Mouse (Mus musculus) bone marrow, adult 2 months (tissue): ENCODE data around the gene 1810009J06Rik. TPM values are rescaled to one million over a fixed set of nuclear protein-coding genes. Genes with fewer than 3 reads are reported as not detected.
"Not testable (repeated sequence)": the region's sequence is repeated elsewhere in the genome, so short reads cannot be mapped to it uniquely, and the experiment has no call there.

Source experiments
- H3K27ac ChIP-seq: fragments of 200-500 bp; 2 replicates; pipeline ENCODE4 v1.5.1; 2012; ENCODE audit warnings: low read depth, mild to moderate bottlenecking, control low read depth, inconsistent platforms, low read length; ENCODE audit not compliant: control insufficient read depth, poor library complexity, insufficient read depth
- H3K4me1 ChIP-seq: fragments of 200-500 bp; 2 replicates; pipeline ENCODE4 v1.6.1; 2011; ENCODE audit warnings: low read length; ENCODE audit not compliant: control insufficient read depth, insufficient read depth
- H3K4me3 ChIP-seq: fragments of 200-500 bp; replicated peaks from 2 replicates; pipeline ENCODE3; 2011; ENCODE audit warnings: mild to moderate bottlenecking, low read depth, low read length, control low read depth; ENCODE audit not compliant: control insufficient read depth
- CTCF ChIP-seq: fragments of 200-500 bp; IDR thresholded peaks from 2 replicates; pipeline ENCODE4 v1.5.1; 2011; ENCODE audit warnings: low read length, control low read depth; ENCODE audit not compliant: control insufficient read depth, insufficient read depth
- POLR2A ChIP-seq: fragments of 200-500 bp; IDR thresholded peaks from 2 replicates; pipeline ENCODE4 v1.6.1; 2011; ENCODE audit warnings: low read depth, mild to moderate bottlenecking, control low read depth, low read length, borderline replicate concordance; ENCODE audit not compliant: control insufficient read depth
- WGBS: fragments of 180-500 bp; shearing (Covaris S2); methylation state at CpG from one replicate; pipeline ENCODE4 v1.1.7; 2018; 5-methylcytosine and 5-hydroxymethylcytosine counted together
- polyA plus RNA-seq: library from polyadenylated mRNA; stranded (reverse); fragments of >200 nt; gene quantifications from 2 replicates; pipeline ENCODE4 v1.2.4, GENCODE M21; 2011; ENCODE audit warnings: low replicate concordance; ENCODE audit not compliant: missing spikeins, insufficient read depth, insufficient read length

Gene 1810009J06Rik
- polyA plus RNA-seq, result not detected in 2 replicates

GRCm38 (mm10) chr6:40964454-40964853, at the start of gene 1810009J06Rik:
Gene 1810009J06Rik, plus strand, starts transcription at chr6:40964754.
- WGBS, result 94% methylated on average over 2 of the region's 2 CpGs
- not testable (repeated sequence) for H3K4me1 ChIP-seq, H3K27ac ChIP-seq, H3K4me3 ChIP-seq

DNA sequence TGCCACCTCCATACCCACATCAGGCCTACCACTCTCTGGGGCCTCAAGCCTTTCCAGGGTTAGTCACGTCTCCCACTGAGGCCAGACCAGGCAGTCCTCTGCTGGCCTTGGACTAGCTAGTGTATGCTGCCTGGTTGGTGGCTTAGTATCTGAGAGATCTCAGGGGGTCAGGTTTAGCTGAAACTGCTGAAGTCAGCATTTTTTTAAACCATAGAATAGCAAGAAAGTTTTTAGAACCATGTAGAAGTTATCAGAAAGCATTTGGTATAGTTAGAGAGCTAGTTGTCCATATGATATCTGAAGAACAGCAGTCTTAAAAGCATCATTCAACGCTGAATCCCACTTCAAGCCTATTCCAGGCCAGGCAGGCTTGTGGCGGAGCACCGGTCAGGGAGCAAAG, 44.6 kb upstream of the 1810009J06Rik start:
- no peak overlapping the region for H3K4me3 ChIP-seq
- no peaks in the 10 kb centered on the region for H3K4me1 ChIP-seq
- H3K27ac ChIP-seq, result no peak overlapping the region
- TF ChIP-seq CTCF (no peak), POLR2A (no peak)
- 80% methylated on average over 4 of the region's 4 CpGs for WGBS

DNA sequence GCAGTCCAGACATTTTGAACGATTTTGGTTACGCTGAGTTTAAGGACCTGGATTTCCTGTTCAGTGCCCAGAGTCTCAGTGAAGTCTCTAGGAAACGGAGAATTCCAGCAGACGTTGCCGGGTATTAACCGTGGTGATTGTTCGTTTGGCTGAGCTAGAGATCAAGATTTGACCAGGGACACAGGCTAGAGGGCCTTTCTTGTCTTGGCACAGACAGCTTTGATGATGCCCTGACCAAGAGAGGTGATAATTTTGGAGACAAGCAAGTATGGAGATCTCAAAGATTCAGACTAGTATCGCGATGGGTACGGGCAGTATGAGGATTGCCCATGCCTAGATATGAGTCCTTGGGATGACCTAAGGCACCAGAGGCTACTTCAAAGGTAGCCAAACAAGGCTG, 24.1 kb upstream of the 1810009J06Rik start, which contains the start of gene 1700074P13Rik:
TSS of gene 1700074P13Rik (minus strand) at position 101 of the 400 bp plus-strand sequence.
- Histone ChIP-seq H3K27ac (no peak within 1 kb of the TSS), H3K4me3 (no peak within 1 kb of the TSS), H3K4me1 (no peaks in the 10 kb centered on the region)
- WGBS, result 88% methylated on average over 10 of the region's 10 CpGs
- TF ChIP-seq POLR2A, result no peak
- no peak for TF ChIP-seq CTCF

DNA sequence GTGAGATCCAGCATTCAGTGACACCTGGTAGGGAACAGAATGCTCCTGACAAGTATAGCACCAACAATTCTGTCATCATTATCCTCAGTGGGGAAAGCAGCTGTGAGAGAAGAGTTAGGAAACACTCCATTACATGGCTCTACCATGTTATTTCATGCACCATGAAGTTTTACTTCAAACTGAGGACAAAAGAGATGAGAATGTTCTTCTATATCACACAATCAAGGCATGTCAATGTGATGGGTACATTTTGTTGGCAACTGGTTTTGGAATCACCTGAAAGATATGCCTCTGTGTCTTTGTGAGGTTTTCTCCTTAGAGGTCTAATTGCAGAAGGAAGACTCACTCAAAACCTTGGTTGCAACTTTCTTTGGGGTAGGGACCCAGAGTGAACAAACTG, 12.8 kb upstream of the 1810009J06Rik start, which contains the start of gene Gm4744:
TSS of gene Gm4744 (minus strand) at position 101 of the 400 bp plus-strand sequence.
- TF ChIP-seq POLR2A (no peak), CTCF (no peak)
- Histone ChIP-seq H3K4me1 (no peaks in the 10 kb centered on the region), H3K27ac (no peak within 1 kb of the TSS), H3K4me3 (no peak within 1 kb of the TSS)

DNA sequence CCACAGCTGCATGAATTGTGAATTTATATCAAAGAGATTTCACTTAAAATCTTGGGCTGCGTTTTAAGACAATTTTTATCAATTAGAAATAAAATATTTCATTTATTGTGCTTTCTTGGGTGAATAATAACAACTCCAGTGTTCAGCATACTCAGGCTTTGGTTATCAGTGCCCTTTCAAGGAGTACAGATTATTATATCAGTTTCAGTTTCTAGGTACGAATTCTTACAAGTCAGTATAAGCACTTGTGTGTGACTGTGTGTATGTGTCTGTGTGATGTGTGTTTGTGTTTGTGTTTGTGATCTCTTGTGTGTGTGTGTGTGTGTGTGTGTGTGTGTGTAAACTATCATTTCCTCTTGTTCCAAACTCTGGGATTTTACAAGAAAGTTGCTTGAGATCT, 10.8 kb upstream of the 1810009J06Rik start:
- WGBS, result 74% methylated on average over 2 of the region's 2 CpGs
- no peak for TF ChIP-seq CTCF
- no peak for TF ChIP-seq POLR2A
- Histone ChIP-seq H3K27ac (no peak overlapping the region), H3K4me1 (no peaks in the 10 kb centered on the region), H3K4me3 (no peak overlapping the region)

DNA sequence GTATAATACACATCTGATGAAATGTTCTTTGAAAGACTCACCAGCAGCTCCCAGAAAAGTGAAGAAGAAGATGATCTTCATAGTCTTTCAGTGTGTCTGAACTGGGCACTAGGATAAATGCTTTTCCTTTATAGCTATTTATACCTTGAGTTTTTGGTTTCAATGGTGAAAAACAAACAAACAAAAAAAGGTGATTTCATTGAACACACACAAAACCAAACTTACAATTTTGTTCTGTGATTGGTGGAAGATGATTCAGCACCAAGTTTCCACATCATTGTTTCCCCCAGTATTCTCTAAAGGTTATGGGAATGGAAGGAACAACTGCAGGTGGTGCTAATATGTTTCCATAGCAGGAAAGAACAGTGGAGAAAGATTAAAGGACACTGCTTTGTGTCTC, 34.8 kb downstream of the 1810009J06Rik start, which contains the start of gene Gm2663:
TSS of gene Gm2663 (minus strand) at position 101 of the 400 bp plus-strand sequence.
- not testable (repeated sequence) for H3K4me1 ChIP-seq, H3K27ac ChIP-seq, H3K4me3 ChIP-seq

- WGBS, result 54% methylated on average over 4 of the region's 4 CpGs
- Histone ChIP-seq H3K27ac (no peak overlapping the region), H3K4me3 (no peak overlapping the region), H3K4me1 (no peaks in the 10 kb centered on the region; the same call in 1 of the 2 replicates)
- TF ChIP-seq POLR2A (no peak), CTCF (no peak)
Measured at GRCm38 (mm10) chr6:41015065-41015464, 50.5 kb downstream of the 1810009J06Rik start.

Other genes with a start within 250 kb of the 1810009J06Rik start
- gene Moxd2, start 77.3 kb upstream of the 1810009J06Rik start, polyA plus RNA-seq, result not detected in 2 replicates
- gene Prss58, start 64.4 kb upstream of the 1810009J06Rik start, polyA plus RNA-seq, result not detected in 2 replicates
- gene 1700074P13Rik, start 24.2 kb upstream of the 1810009J06Rik start, polyA plus RNA-seq, result not detected in 2 replicates
- gene Gm4744, start 12.9 kb upstream of the 1810009J06Rik start, polyA plus RNA-seq, result not detected in 2 replicates
- not detected in 2 replicates for gene Gm2663, start 34.7 kb downstream of the 1810009J06Rik start, polyA plus RNA-seq
- not detected in 2 replicates for gene 2210010C04Rik, start 70.8 kb downstream of the 1810009J06Rik start, polyA plus RNA-seq